Mouse (Mus musculus) forebrain, embryonic 13.5 days (tissue): ENCODE measurements at regions not wholly inside any gene's neighbourhood (a gene's known extent, or its start where the extent isn't known, plus 50 kb on each side); places are given as distances from the start of the nearest gene placed in this dataset.

Experiments used
- ATAC-seq: fragments of 200-750 bp; cut with Nextera tagmentation; 2 replicates; pipeline ENCODE4 v1.8.0; 2017
- H3K27ac ChIP-seq: fragments of 300-500 bp; sonication (generic); 2 replicates; pipeline ENCODE4 v1.5.1; 2015; ENCODE audit warnings: inconsistent platforms, mild to moderate bottlenecking, moderate library complexity
- H3K27me3 ChIP-seq: fragments of 300-500 bp; sonication (generic); 2 replicates; pipeline ENCODE4 v1.6.1; 2015; ENCODE audit warnings: mild to moderate bottlenecking, inconsistent platforms
- H3K36me3 ChIP-seq: fragments of 300-500 bp; sonication (generic); 2 replicates; pipeline ENCODE4 v1.6.1; 2015; ENCODE audit warnings: mild to moderate bottlenecking, inconsistent platforms; ENCODE audit not compliant: poor library complexity, severe bottlenecking
- H3K4me1 ChIP-seq: fragments of 300-500 bp; sonication (generic); 2 replicates; pipeline ENCODE4 v1.6.1; 2015; ENCODE audit warnings: inconsistent platforms
- H3K4me2 ChIP-seq: fragments of 300-500 bp; sonication (generic); 2 replicates; pipeline ENCODE4 v1.6.1; 2015; ENCODE audit warnings: inconsistent platforms, mild to moderate bottlenecking, moderate library complexity
- H3K4me3 ChIP-seq: fragments of 300-500 bp; sonication (generic); 2 replicates; pipeline ENCODE4 v1.5.1; 2015; ENCODE audit warnings: mild to moderate bottlenecking, inconsistent platforms
- H3K9ac ChIP-seq: fragments of 300-500 bp; sonication (generic); 2 replicates; pipeline ENCODE4 v1.6.1; 2015; ENCODE audit warnings: mild to moderate bottlenecking, inconsistent platforms
- H3K9me3 ChIP-seq: fragments of 300-500 bp; sonication (generic); replicated peaks from 2 replicates; pipeline ENCODE4 v1.6.1; 2016; ENCODE audit warnings: inconsistent platforms
- WGBS: fragments of 180-500 bp; shearing (Covaris S2); methylation state at CpG from one replicate; pipeline ENCODE4 v1.1.7; 2015; 5-methylcytosine and 5-hydroxymethylcytosine counted together

DNA sequence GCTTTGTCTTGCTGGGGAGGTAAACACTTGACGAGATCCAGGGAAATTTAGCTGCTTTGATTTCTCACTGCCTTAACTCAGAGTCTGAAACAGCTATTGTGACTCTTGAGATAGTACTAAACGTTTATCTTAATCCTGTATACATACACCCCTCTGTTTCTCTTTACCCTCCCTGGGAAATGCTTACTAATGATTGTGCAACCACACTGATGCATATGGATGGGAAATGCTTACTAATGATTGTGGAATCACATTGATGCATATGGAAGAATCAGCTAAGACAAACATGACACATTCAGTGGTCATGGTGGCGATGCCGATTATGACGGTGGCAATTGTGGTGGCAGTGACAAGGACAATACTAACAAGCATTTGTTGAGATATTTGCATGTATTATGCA lies 58.9 kb upstream of the Sesn3 start:
- H3K9me3 ChIP-seq = no peaks in the 10 kb centered on the region
- no peak overlapping the region for H3K4me2 ChIP-seq
- H3K4me3 ChIP-seq = no peak overlapping the region
- WGBS = 67% methylated on average over 5 of the region's 5 CpGs
- no peak overlapping the region for H3K27ac ChIP-seq
- H3K27me3 ChIP-seq = no peaks in the 10 kb centered on the region
- no peaks in the 10 kb centered on the region for H3K36me3 ChIP-seq
- no peak overlapping the region for H3K9ac ChIP-seq
- no peak for ATAC-seq
- no peaks in the 10 kb centered on the region for H3K4me1 ChIP-seq

DNA sequence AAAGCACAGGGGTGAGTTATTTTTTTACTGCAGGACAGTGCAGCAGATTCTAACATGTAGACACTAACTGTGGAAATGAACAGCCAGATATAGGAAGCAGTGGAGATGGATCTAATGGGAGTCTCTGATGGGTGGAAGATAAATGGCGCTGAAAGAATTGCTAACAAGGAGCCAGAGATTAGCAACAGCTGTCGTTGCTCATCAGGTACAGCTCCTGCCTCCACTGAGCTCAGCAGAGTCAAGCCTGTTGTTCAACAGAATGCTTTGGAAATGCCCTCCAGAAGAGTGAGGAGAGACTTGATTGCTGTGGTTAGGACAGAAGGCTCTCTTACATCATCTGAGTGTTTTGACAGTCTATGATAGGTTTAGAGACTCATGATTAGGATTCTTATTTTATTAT lies 51.9 kb upstream of the Sesn3 start:
- Histone ChIP-seq H3K4me1 (no peaks in the 10 kb centered on the region), H3K9me3 (no peaks in the 10 kb centered on the region), H3K27me3 (no peaks in the 10 kb centered on the region), H3K27ac (no peak overlapping the region), H3K9ac (no peak overlapping the region), H3K36me3 (no peaks in the 10 kb centered on the region), H3K4me2 (no peak overlapping the region), H3K4me3 (no peak overlapping the region)
- WGBS = 70% methylated on average over 2 of the region's 2 CpGs
- no peak for ATAC-seq
